Mouse (Mus musculus): Measurements from ENCODE around the gene Actl6b. TPM values are rescaled to one million over a fixed set of nuclear protein-coding genes. Genes with fewer than 3 reads are reported as not detected.

The Actl6b gene
- polyA plus RNA-seq, 1 experiment from 2014 or later, result 0.71 TPM

GRCm38 (mm10) chr5:137569031-137569430, 15.7 kb downstream of the Actl6b start:
- peaks cover 3% of the 10 kb centered on the region for H3K27me3 ChIP-seq
- no peak for ATAC-seq (ENCODE audit: borderline replicate concordance, extremely low read depth, low FRiP score, low TSS enrichment)
- WGBS, result 54% methylated on average over 12 of the region's 12 CpGs
- 0 out of 2 replicates have a peak overlapping the region, but pooled peaks have one; percentile 4 for H3K4me2 ChIP-seq
- no peak overlapping the region for H3K9ac ChIP-seq
- no peak overlapping the region for H3K4me3 ChIP-seq
- no peaks in the 10 kb centered on the region for H3K9me3 ChIP-seq
- H3K4me1 ChIP-seq, result 0 out of 2 replicates have a peak, but pooled peaks cover 9% of the 10 kb centered on the region
- no peaks in the 10 kb centered on the region for H3K36me3 ChIP-seq
- no peak overlapping the region for H3K27ac ChIP-seq

- peak; percentile 63; the same call in 1 of the 2 replicates for ATAC-seq (ENCODE audit: borderline replicate concordance, extremely low read depth, low FRiP score, low TSS enrichment)
- no peak within 1 kb of the TSS for H3K4me3 ChIP-seq
Observed at GRCm38 (mm10) chr5:137569665-137570064, 16.3 kb downstream of the Actl6b start, which contains the start of gene Tfr2. Gene Tfr2, plus strand, starts transcription at chr5:137569840.

GRCm38 (mm10) chr5:137570181-137570580, 16.9 kb downstream of the Actl6b start:
- ATAC-seq (ENCODE audit: borderline replicate concordance, extremely low read depth, low FRiP score, low TSS enrichment), result no peak
- Histone ChIP-seq H3K36me3 (no peaks in the 10 kb centered on the region), H3K27ac (no peak overlapping the region), H3K9me3 (no peaks in the 10 kb centered on the region), H3K27me3 (peaks cover 7% of the 10 kb centered on the region), H3K4me3 (no peak overlapping the region), H3K4me1 (0 out of 2 replicates have a peak, but pooled peaks cover 9% of the 10 kb centered on the region), H3K9ac (no peak overlapping the region), H3K4me2 (no peak overlapping the region)
- WGBS, result 43% methylated on average over 7 of the region's 7 CpGs

More at GRCm38 (mm10) chr5:137569665-137570064, 16.3 kb downstream of the Actl6b start, which contains the start of gene Tfr2:
- Histone ChIP-seq H3K27me3 (peaks cover 7% of the 10 kb centered on the region), H3K27ac (no peak within 1 kb of the TSS), H3K4me1 (0 out of 2 replicates have a peak, but pooled peaks cover 9% of the 10 kb centered on the region), H3K4me2 (0 out of 2 replicates have a peak within 1 kb of the TSS, but pooled peaks have one; percentile 4), H3K36me3 (no peaks in the 10 kb centered on the region), H3K9ac (no peak within 1 kb of the TSS), H3K9me3 (no peaks in the 10 kb centered on the region)
- WGBS, result 24% methylated on average over 9 of the region's 9 CpGs

GRCm38 (mm10) chr5:137570691-137571586, 17.6 kb downstream of the Actl6b start:
- ATAC-seq (ENCODE audit: borderline replicate concordance, extremely low read depth, low FRiP score, low TSS enrichment), result peak; percentile 48; the same call in 1 of the 2 replicates
- no peak overlapping the region for H3K4me2 ChIP-seq
- no peak overlapping the region for H3K4me3 ChIP-seq
- WGBS, result 68% methylated on average over 17 of the region's 17 CpGs
- 0 out of 2 replicates have a peak, but pooled peaks cover 9% of the 10 kb centered on the region for H3K4me1 ChIP-seq
- no peaks in the 10 kb centered on the region for H3K9me3 ChIP-seq
- no peak overlapping the region for H3K27ac ChIP-seq
- H3K27me3 ChIP-seq, result peaks cover 7% of the 10 kb centered on the region
- no peaks in the 10 kb centered on the region for H3K36me3 ChIP-seq
- no peak overlapping the region for H3K9ac ChIP-seq

- no peak for ATAC-seq (ENCODE audit: borderline replicate concordance, extremely low read depth, low FRiP score, low TSS enrichment)
Observed at GRCm38 (mm10) chr5:137574470-137574901, 21.2 kb downstream of the Actl6b start.

GRCm38 (mm10) chr5:137580246-137580645, 26.9 kb downstream of the Actl6b start:
- no peaks in the 10 kb centered on the region for H3K36me3 ChIP-seq
- no peak for ATAC-seq (ENCODE audit: borderline replicate concordance, extremely low read depth, low FRiP score, low TSS enrichment)

More at GRCm38 (mm10) chr5:137574470-137574901, 21.2 kb downstream of the Actl6b start:
- Histone ChIP-seq H3K4me3 (peak overlapping the region; percentile 15), H3K4me2 (peak overlapping the region; percentile 50), H3K27me3 (peaks cover 7% of the 10 kb centered on the region), H3K36me3 (no peaks in the 10 kb centered on the region), H3K9me3 (no peaks in the 10 kb centered on the region), H3K4me1 (0 out of 2 replicates have a peak, but pooled peaks cover 3% of the 10 kb centered on the region), H3K27ac (no peak overlapping the region), H3K9ac (no peak overlapping the region)
- 6% methylated on average over 27 of the region's 27 CpGs for WGBS

GRCm38 (mm10) chr5:137582702-137583101, 29.4 kb downstream of the Actl6b start:
- peaks cover 11% of the 10 kb centered on the region for H3K4me1 ChIP-seq
- no peak overlapping the region for H3K4me3 ChIP-seq
- H3K27ac ChIP-seq, result no peak overlapping the region
- no peaks in the 10 kb centered on the region for H3K9me3 ChIP-seq
- H3K36me3 ChIP-seq, result no peaks in the 10 kb centered on the region
- WGBS, result 23% methylated on average over 8 of the region's 8 CpGs
- peak overlapping the region; percentile 65; the same call in 1 of the 2 replicates for H3K4me2 ChIP-seq
- ATAC-seq (ENCODE audit: borderline replicate concordance, extremely low read depth, low FRiP score, low TSS enrichment), result no peak
- H3K9ac ChIP-seq, result no peak overlapping the region
- peaks cover 19% of the 10 kb centered on the region; the same call in 1 of the 2 replicates for H3K27me3 ChIP-seq

More at GRCm38 (mm10) chr5:137580246-137580645, 26.9 kb downstream of the Actl6b start:
- 65% methylated on average over 6 of the region's 6 CpGs for WGBS
- no peak overlapping the region for H3K9ac ChIP-seq
- H3K4me1 ChIP-seq, result peaks cover 11% of the 10 kb centered on the region
- no peak overlapping the region for H3K27ac ChIP-seq
- H3K4me3 ChIP-seq, result no peak overlapping the region
- no peaks in the 10 kb centered on the region for H3K9me3 ChIP-seq
- H3K4me2 ChIP-seq, result no peak overlapping the region
- H3K27me3 ChIP-seq, result peaks cover 19% of the 10 kb centered on the region; the same call in 1 of the 2 replicates

GRCm38 (mm10) chr5:137583670-137584169, 30.4 kb downstream of the Actl6b start:
- H3K36me3 ChIP-seq, result no peaks in the 10 kb centered on the region
- H3K9me3 ChIP-seq, result no peaks in the 10 kb centered on the region
- peaks cover 19% of the 10 kb centered on the region; the same call in 1 of the 2 replicates for H3K27me3 ChIP-seq
- no peak overlapping the region for H3K27ac ChIP-seq
- peak overlapping the region; percentile 36 for H3K4me3 ChIP-seq
- WGBS, result 10% methylated on average over 27 of the region's 27 CpGs
- peak overlapping the region; percentile 65 for H3K4me2 ChIP-seq
- H3K4me1 ChIP-seq, result peaks cover 11% of the 10 kb centered on the region
- peak; percentile 60 for ATAC-seq (ENCODE audit: borderline replicate concordance, extremely low read depth, low FRiP score, low TSS enrichment)
- peak overlapping the region; percentile 19; the same call in 1 of the 2 replicates for H3K9ac ChIP-seq

GRCm38 (mm10) chr5:137584976-137585375, 31.7 kb downstream of the Actl6b start:
- H3K9me3 ChIP-seq, result no peaks in the 10 kb centered on the region
- H3K27me3 ChIP-seq, result peaks cover 19% of the 10 kb centered on the region; the same call in 1 of the 2 replicates
- ATAC-seq (ENCODE audit: borderline replicate concordance, extremely low read depth, low FRiP score, low TSS enrichment), result no peak
- no peak overlapping the region for H3K4me3 ChIP-seq
- H3K4me2 ChIP-seq, result no peak overlapping the region
- H3K36me3 ChIP-seq, result no peaks in the 10 kb centered on the region
- H3K9ac ChIP-seq, result no peak overlapping the region
- WGBS, result 33% methylated on average over 8 of the region's 8 CpGs
- H3K4me1 ChIP-seq, result peaks cover 11% of the 10 kb centered on the region
- H3K27ac ChIP-seq, result no peak overlapping the region

- H3K27ac ChIP-seq, result no peak overlapping the region
- H3K4me3 ChIP-seq, result no peak overlapping the region
- H3K4me1 ChIP-seq, result no peaks in the 10 kb centered on the region
- H3K4me2 ChIP-seq, result no peak overlapping the region
- WGBS, result 72% methylated on average over 5 of the region's 5 CpGs
- ATAC-seq (ENCODE audit: borderline replicate concordance, extremely low read depth, low FRiP score, low TSS enrichment), result no peak
- no peak overlapping the region for H3K9ac ChIP-seq
- no peaks in the 10 kb centered on the region for H3K9me3 ChIP-seq
- no peaks in the 10 kb centered on the region for H3K36me3 ChIP-seq
- H3K27me3 ChIP-seq, result no peaks in the 10 kb centered on the region
Observed at GRCm38 (mm10) chr5:137590507-137590906, 37.2 kb downstream of the Actl6b start.

- Histone ChIP-seq H3K4me2 (no peak overlapping the region), H3K27me3 (no peaks in the 10 kb centered on the region), H3K9ac (no peak overlapping the region), H3K9me3 (no peaks in the 10 kb centered on the region), H3K4me1 (peaks cover 19% of the 10 kb centered on the region), H3K4me3 (no peak overlapping the region), H3K27ac (no peak overlapping the region), H3K36me3 (no peaks in the 10 kb centered on the region)
- no peak for ATAC-seq (ENCODE audit: borderline replicate concordance, extremely low read depth, low FRiP score, low TSS enrichment)
- 77% methylated on average over 7 of the region's 7 CpGs for WGBS
Observed at GRCm38 (mm10) chr5:137595921-137596320, 42.6 kb downstream of the Actl6b start.

Measured in lung, embryonic 15.5 days (tissue).